Mouse (Mus musculus): ENCODE results near the gene Eml1.

DNA sequence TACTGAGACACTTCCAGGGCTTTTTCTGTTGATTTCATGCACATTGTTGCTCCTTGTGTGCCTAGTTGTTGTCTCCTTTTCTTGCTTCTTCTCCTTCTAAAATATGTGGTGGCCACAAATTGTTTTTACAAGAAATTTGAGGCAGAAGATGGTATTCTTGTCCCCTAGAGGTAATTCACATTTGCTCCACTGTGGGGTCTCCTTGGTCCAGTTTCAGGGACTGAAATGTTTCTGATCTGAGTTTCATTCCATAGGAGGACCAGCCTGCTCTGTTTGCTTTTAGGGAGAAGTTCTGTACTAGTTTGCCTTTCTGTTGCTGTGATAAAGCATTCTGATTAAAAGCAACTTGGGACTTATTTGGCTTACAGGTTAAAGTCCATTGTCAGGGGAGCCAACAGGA is 187.4 kb downstream of the Eml1 start:
- TF ChIP-seq ZC3H11A (IDR thresholded peaks at IDR 0.05; ENCODE audit: borderline replicate concordance, low read depth, low read length) = no peak
- TF ChIP-seq MAFK (IDR thresholded peaks at IDR 0.05; ENCODE audit: insufficient read depth, low read depth, low read length) = no peak
- no peak for TF ChIP-seq ZNF384 (IDR thresholded peaks at IDR 0.05; ENCODE audit: low read depth, low read length)
- TF ChIP-seq CHD2 (IDR thresholded peaks at IDR 0.05; ENCODE audit: low read depth, low read length) = no peak
